Mouse (Mus musculus) testis, postnatal 10 days (tissue): ENCODE results near the gene Slc1a2.

Source experiments
- DNase-seq: peaks from one replicate; pipeline ENCODE4 v3.0.0; 2021; ENCODE audit warnings: low spot score

The Slc1a2 gene

DNA sequence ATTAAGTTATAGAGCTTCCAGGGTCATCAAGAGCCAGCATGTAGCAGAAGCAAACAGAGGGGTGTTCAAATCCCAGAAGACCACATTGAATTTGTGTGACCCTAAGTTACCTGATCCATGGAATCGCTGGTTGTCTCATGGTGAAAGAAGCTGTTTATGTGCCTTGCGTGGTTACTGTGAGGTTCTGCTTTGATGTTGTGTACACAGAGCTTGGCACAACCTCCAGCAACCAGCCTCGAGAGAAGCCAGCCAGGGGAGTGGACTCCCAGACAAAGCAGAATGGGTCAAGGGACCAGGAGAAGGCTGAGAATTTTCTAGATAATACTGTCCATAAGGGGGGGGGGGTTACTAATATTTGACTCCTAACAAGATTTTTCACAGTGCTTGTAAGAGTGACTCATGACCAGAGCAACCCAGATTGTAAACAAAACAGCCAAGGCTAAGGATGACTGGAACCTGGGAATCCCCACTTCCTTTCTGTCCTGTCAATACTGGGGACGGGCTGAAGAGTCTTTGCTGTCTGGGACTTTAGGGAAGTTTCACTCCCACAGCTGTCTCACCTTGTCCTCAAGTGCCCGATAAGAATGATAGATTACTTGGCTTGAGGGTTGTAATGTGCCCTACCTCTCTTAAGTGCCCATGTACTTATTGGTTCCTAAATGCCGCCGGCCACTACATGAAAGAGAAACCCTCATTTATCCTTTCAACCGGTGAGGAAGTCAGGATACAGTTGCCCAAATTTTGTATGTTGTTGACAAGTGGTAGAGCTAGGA is 106.3 kb downstream of the Slc1a2 start:
- DNase-seq, result no peak

DNA sequence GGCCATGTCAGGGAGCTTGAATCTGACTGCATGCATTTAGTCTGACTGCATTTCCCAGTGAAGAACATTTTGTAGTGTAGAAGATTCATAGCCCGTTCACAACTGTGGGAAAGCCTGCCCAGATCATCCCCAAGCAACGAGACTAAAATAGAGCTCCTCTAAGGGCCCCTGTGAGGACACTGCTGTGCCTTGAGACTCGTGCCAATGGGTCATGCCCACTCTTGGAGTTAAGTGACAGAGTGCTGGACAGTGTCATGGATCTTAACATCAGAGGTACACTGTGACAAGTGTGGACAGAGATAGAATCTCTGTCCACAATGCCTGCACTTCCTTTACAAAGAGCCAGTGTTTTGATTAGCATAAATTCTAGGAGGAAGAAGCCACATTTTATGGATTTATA is 109.8 kb downstream of the Slc1a2 start:
- DNase-seq, result no peak

DNA sequence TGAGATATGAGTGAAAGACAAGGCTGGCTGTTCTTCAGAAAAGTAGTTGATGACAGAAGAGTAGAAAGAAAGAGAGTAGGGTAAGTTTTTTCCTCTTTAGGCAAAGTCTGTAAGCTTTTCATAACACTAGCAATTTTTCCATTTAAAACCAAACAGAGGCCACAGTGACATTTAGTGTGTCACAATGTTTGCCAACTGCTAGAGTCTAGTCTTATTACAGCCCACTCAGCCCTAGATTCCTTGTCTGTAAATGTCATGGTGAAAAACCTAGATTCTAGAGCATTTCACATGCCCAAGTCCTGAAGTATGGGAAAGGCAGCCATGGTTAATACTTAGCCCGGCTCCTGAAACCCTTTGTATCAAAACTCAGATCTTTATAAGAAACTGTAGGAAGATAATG is 112.8 kb downstream of the Slc1a2 start:
- no peak for DNase-seq

DNA sequence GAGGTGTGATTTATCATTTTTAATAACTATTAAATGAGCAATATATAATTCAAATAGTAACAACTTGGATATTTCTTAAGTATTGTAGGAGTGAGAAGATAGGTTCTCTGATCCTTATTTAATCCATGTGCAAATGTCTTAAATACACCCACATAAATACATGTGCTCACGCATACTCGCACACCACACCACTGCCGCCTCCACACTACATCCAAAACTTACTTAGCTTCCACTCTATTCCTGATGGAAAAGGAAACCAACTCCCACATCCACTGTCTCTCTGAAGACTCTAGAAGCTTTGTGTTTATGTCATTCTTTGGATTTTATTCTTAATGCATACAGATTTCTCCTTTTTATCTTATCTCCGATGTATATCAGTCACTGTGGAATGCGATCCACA is 113.8 kb downstream of the Slc1a2 start:
- DNase-seq, result no peak

DNA sequence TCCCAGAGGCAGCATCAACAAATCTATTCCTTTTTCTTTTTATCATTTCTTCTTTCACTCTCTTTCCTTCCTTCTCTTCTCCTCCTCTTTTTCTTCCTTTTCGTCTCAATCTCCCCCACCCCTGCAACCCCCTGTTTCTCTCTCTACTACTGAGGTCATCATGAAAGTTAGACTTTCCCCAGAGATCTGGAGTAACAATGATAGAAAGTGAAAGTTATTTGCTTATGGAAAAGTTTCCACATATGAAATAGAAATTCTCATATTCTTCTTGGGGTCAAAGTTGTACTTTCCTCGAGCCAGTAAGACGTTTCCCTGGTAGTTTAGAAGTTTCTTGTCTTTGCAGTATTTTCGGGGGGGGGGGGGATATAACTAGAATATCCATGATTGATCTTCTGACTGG is 116.2 kb downstream of the Slc1a2 start:
- no peak for DNase-seq

DNA sequence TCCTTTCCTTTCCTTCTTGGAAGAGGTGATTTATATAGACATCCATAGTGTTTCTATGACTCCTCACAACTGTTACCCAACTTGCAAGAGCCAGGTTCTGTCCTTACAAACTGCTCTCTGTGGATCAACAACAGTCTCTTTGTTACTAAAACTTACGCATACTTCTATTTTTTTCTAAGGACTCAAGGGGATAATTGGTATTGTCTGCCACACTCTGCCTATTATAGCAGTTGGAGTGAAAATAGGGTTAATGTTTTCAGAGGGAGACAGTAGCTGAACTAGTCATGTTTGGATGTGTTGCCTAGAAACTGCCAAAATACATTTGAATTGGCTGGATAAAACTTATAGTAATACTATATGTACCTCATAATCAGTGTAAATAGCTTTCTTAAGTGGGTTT is 117.1 kb downstream of the Slc1a2 start:
- no peak for DNase-seq

DNA sequence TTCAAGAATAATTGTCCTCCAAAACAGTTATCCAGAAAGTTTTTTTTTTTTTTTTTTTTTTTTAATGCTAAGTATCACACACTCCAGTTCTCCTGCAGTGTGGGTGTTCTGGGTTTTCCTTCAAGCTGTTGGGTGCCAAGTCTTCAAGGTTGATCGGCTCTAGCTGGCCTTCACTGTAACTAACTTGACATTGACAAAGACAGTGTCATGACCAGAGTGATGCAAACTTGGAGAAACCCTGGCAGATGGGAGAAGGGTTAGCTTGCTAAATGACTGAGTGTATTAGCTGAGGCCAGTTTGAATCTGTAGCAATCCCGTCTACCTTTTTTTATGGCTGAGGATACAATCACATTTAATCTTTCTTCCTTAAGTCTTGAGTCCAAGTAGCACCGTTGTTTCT is 119.7 kb downstream of the Slc1a2 start:
- no peak for DNase-seq

DNA sequence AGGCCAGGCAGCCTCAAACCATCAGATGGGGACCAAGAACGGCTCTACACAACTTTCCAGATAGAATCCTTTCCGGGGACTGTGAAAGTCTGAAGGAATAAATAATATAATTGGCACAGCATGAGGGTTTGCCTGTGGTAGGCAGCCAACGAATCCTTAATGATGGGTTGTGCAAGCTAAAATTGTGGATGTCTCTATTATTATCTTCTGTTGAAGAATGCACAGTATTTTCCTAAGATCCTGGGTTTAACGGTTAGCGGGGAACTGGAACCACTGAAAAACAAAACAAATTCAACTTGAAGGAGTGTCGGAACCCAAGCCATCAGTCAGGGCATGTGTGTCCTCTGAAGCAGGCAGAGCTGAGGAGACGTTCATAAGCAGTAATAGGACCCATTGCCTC is 124.3 kb downstream of the Slc1a2 start:
- no peak for DNase-seq

DNA sequence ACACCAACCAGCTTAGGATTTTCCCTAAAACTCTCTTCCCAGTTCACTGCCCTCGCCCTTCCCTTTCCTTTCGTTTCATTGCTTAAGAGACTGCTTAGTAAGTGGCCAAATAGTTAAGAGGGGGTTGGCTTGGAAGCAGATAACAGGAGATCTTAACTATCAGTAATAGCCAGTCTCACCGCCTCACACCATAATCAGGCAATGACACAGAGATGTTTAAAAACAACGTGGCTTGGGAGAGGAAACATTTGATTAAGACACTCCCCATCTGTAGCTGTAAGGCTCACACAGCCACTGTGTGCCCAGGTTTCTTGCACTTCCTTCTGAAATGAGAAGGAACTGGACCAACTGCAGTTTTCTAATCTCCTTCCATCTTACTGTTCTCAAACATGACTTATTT is 127.2 kb downstream of the Slc1a2 start:
- no peak for DNase-seq

DNA sequence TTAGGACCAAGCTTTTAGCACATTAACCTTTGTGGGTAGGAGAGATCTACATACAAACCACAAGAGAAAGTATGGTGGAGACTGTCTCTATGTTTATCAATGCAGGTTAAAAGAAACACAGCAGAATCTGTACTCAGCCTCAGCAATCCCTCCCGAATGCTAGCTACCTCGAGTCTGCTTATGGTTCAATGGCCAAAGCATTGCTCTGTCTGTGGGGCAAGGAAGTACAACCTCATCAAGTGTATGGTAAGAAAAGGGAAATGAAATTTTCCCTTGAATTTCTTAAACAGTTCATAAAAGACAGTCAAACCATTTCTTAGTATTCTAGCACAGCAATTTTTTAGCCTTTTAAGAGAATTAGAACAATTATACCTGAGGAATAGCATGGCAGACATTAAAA is 133.2 kb downstream of the Slc1a2 start:
- DNase-seq, result no peak

DNA sequence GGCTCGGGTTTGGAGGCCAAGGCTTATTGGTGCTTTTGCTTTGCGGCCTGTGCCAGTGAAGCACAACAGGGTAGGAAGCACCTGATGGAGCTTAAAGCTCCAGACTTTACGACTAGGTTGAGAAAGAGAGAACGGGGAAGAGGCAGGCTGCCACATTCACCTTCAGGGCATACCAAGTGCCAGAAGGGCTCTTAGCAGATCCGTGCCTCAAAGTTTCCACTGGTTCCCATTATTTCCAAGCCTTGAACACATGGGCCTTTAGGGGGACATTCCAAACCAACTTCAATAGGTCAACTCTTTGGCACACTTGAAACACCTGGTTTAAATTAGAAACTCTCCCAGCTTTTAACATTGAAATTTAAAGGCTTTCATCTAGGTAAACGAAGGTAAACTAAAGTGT is 134.3 kb downstream of the Slc1a2 start:
- DNase-seq, result no peak

DNA sequence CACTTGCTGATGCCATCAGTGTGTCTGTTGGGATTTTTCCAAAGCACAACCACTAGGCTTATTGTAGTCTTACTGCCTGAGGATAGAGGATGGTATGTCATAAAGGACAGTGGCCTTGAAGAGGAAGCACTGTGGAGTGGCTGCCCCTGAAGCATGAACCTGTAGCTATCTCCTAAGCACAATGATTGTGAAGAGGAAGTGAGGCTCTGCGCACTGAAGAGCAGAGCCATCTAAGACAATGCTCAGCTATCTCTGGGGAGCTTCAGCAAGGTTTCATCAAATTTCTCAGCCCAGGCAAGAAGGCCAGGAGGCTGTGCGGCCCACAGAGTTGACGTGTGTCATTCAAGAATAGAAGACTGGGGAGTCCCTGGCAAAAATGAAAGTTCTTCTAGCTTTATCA is 136.6 kb downstream of the Slc1a2 start:
- no peak for DNase-seq

DNA sequence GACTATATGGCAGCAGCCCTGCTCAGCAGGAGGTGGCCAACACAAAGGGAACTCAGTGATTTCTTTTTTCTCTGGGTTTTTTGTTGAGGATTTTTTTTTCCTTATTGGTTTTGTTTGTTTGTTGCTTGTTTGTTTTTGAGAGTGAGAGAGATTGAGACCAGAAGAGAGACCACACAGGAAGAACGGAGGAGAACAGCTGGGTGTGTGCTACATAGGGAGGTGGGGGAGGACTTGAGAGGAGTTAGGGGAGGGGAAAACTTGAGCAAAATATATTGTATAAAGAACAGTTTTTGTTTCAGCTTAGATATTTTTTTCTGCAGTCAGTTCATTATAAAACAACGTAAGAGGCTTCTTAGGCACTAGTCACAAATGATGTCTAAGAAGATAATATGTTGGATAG is 139.7 kb downstream of the Slc1a2 start:
- DNase-seq, result no peak

DNA sequence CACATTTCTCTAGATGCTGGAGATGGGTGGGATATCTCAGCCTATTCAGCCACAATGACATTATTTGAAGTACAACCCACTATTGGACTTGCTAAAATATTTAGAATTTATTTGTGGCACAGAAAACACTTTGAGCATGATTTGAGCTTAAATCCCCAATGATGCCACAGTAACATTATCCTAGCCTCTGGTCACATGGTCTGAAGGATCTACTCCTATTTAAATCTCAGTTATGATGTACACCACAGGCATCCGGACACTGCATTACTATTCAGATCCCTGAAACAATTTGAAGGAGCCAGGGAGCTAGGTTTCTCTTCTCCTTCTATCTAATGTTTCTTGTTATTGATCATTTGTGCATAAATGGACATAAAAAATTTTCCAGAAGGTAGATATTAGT is 143.4 kb downstream of the Slc1a2 start:
- no peak for DNase-seq

DNA sequence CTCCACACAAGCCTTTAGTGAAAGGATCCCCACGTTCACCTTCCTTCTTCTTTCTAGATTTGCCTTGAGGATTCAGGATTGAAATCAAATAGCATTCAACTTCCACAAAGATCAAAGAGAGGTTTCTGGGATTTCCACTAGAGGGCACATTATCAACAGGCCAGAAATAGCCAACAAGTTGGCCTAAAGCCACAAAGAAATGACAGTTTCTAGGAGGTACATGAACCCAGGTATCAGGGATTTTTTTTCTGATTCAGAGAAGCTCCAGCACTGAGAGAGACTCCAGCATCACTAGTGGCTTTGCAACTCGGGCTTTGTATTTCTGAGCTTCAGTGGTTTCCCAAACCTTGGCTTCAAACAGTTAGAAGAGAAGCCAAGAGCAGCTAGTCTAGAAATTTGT is 145.7 kb downstream of the Slc1a2 start:
- no peak for DNase-seq

DNA sequence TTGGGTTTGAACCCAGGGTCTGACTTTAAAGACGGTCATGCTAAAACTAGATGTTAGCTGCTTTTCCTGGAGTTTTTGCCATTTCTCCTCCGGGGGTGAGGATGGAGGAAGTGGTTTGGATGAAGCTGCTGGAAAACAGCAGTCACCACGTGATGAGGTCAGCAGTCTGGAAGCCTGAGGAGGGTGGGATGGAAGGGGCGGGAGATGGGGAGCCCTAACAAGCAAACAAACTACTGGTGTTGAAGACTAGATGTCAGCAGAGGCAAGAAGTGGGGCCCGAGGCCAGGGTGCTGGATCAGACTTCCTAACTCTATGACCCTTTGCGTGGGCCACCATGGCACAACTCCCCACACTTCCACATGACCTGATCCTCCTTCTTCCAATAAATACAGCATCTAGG is 146.8 kb downstream of the Slc1a2 start:
- no peak for DNase-seq

DNA sequence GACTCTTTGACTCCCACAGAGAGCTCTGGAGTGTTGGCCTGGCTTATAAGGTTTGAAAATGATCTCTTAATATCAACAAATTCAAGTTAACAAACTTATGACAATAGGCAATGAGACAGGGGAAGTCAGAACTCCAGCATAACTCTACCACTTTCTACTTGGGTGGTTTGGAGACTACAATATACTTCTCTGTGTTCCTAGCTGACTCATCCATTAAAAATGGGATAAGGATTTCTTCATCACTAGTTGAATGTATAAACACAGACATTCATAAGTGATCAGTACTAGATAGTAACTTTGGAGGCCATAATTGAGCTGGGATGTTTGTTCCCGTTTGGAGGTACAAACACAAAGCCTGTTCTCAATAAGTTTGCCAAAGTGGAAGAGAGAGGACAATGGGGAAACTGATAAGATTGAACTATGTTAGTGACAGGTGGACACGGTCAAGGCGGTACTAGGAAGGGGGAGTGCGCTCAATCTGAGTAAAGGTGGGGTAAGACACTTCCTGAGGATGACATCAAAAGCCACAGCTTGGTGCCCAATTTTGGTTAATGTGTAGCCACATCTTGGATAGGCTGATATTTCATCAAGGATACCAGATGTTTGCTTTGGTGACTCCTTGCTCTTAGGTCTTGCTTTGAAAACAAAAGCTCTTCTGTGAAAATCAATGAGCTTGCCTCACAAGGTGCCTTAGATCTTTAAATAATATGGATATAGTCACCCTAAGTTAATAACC is 147.5 kb downstream of the Slc1a2 start:
- DNase-seq, result no peak

DNA sequence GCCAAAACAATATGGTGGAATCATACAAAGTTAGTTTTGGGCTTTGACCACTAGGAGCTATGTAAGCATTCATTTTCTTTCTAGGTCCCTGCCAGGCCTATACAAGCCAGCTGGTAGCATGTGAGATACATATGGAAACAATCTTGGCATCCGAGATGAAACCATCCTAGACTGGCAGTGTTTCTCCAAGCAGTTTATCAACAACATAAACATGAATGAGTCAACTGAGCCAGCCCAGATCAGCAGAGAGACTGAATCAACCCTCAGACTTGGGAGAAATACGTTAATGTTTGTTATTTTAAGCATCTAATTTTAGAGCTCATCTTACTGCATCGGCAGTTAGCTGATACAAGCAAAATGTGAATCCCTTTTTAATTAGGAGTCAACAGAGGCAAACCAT is 149.2 kb downstream of the Slc1a2 start:
- no peak for DNase-seq

DNA sequence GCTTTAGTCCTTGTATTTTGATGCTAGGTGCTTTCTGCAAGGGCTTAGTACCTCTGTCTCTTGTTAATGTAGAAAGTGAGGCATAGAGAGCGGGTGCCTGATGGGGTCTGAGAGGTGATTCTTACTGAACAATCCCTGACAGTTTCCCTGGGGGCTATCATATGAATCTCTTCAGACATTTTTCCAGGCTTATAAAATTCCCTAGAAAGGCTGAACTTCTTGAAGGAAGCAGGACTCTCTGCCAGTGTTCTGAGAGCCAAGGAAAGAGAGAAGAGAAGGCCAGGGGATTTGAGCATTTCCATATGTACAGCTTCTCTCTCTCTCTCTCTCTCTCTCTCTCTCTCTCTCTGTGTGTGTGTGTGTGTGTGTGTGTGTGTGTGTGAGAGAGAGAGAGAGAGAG is 151.0 kb downstream of the Slc1a2 start:
- no peak for DNase-seq

DNA sequence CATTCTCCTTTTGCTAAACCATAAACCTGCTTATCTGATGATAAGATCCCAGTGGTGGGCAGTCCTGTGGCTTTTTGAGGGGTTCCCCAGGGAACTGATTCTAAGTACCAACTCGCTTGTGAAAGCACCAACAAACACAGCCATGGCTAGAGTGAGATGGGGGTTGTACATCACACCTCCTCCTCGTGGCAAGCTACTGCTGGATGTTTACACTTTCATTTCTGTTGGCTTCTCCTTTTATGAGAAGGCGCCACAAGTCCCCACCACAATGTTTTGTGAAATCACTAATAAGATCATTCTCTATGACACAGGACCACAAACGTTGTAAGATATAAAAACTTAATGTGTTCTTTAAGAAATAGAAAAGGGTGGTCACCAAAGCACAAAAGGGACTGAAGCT is 154.3 kb downstream of the Slc1a2 start:
- DNase-seq, result no peak

DNA sequence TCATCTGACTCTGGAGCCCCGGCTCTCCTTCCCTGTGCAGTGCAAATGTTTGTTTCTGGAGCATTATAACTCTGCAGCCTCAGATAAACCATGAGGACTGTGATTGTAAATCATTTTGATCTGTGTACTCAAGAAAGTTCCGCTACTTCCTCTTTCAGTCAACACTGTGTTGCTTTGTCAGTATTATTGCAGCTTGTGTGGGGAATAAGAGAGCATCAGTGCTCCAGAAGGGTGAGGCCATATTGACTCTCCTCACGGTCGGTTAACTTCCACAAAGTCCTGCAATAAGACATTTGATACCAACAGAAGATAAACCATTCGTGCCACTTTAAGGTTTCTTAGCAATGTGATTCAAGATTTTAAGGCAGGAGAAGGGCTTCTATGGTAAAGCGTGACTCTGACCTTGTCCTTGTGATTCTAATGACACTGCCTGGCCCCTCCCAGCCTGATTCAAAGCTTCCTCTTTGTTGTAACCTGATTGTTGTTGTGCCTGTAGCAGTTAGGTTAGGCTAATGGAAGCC is 156.9 kb downstream of the Slc1a2 start:
- no peak for DNase-seq

DNA sequence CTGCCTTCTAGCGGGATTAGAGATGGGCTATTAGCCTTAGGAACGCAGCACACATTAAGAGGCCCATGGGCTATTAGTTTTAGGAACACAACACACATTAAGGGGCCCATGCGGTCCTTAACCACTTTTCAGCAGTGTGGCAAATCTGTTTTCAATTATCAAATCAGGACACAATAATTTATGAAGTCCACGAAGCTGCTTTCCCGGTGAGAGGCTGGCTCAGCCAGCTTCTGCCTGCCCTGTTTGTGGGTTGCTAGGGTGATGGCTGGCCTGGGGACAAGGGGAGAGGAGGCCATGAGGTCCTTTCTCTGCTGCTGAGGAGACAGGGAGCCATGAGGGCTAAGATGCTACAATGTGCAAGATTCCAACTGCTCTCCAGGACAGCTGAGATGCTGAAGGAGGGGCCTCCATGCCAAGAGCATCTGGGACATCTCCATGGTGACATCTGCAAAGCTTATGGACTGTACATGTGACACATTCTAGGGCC is 161.8 kb downstream of the Slc1a2 start:
- no peak for DNase-seq

DNA sequence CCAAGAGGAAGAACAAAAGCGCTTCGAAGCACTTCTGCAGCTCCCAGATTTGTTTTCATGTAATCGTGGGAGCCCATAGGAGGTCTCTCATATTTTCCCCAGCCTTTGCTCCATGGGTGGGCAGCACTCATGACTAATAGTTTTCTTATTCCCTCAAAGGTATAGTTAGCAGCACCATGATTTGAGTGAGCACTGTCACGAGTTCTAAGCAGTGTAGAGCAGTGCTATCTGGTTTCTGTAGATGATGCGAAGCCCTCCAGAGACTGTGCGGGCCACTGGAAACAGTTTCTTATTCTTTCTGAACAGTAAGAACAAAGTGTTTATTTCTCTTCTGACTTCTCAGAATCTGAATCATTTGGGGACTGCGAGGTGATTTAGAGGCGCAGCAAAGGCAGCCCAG is 162.3 kb downstream of the Slc1a2 start:
- no peak for DNase-seq

DNA sequence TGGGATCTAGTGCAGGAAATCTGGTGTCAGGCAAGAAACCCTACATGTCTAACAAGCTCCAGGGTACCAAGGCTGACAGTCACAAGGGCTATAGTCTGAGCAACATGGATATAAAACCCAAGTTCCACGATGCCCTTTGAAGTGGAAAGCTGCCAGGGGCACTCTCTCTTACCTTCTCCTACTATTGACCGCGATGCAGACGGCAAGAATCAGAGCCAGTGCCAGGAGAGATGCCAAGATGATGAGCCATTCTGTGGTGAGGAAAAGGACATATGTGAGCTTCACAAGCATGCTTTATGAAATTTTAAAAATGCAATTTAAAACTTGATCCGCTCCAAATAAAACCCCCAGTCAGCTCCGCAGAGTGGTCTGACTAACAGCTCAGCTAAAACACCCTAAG is 163.6 kb downstream of the Slc1a2 start:
- DNase-seq, result no peak
